Comparison of ENCODE assay signal across 9 mouse cellular contexts in the genomic region with DNA sequence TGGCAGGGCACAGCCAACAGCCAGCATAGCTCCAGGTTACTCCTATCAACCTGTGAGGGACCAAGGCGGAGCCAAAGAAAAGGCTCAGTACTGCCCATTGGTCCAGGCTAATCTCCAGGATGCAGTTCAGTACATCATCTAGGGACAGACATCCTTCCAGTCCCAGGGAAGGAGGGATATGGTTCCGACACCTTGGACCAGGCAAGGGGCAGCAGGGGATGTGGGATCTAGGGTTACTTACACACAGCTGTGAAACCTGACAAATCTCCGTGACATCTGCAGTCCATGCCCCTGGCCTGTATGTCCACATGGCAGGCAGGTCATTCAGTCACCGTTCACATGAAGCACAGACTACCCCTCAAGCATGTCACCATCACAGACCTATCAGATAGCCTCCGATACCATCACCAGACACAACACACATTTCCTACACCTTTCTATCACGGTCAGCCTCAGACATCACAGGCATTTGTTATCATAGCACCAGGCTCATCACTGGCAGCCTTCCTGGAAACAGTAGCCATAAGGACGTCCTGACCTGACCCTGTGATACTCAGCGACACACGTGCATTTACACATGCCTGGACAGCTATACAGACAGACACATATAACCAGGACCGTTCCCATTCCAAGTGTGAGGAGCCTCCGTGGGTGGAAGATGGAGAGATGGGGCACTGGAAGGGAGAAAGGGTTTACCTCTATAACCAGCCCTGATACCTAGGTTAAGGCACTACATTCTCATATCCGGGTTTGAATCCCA. TPM values are rescaled to one million over a fixed set of nuclear protein-coding genes. Genes with fewer than 3 reads are reported as not detected.
DNase-seq lines count a peak whose midpoint lies in the region; ATAC-seq and TF ChIP-seq lines count a peak whose summit lies in the region.
"Had no signal": no experiment of that assay in that cellular context is flagged by ENCODE, and none has a peak within 500 bp of the region (broad histone marks: within the 10 kb centered on the region; RNA-seq: fewer than 3 reads in every experiment).

No protein-coding gene starts in this region.

- no peak for ATAC-seq in lung, postnatal 0 days
- no peak for ATAC-seq in forebrain, embryonic 15.5 days (replicated peaks)
- ATAC-seq in limb, embryonic 14.5 days (ENCODE audit: low FRiP score, low read depth): no peak
- ATAC-seq in stomach, embryonic 16.5 days (ENCODE audit: insufficient read depth, low FRiP score): no peak

- DNase-seq in lung, postnatal 0 days (ENCODE audit: low spot score): no peak
- DNase-seq in lung, postnatal 10 days: no peak
- no peak for DNase-seq in limb, embryonic 14.5 days (ENCODE audit: low spot score)
- no peak for DNase-seq in right cerebral cortex, postnatal 10 days (ENCODE audit: low spot score in 2 of 2)
- DNase-seq in yolk sac, embryonic 10.5 days (ENCODE audit: low spot score): no peak
- no peak for DNase-seq in right cerebral cortex, postnatal 4 days

- no peaks in the 10 kb centered on the region for H3K36me3 ChIP-seq in lung, postnatal 0 days (ENCODE audit: insufficient read depth, low read length)
- H3K36me3 ChIP-seq in forebrain, embryonic 15.5 days: no peaks in the 10 kb centered on the region
- peaks cover 16% of the 10 kb centered on the region; the same call in 1 of the 2 replicates for H3K36me3 ChIP-seq in limb, embryonic 14.5 days (ENCODE audit: control insufficient read depth, insufficient read depth, low read length)
- H3K36me3 ChIP-seq in stomach, embryonic 16.5 days (ENCODE audit: control insufficient read depth, insufficient read depth, low read length): no peaks in the 10 kb centered on the region

- no peaks in the 10 kb centered on the region for H3K9me3 ChIP-seq in lung, postnatal 0 days (ENCODE audit: low read length)
- H3K9me3 ChIP-seq in forebrain, embryonic 15.5 days: no peaks in the 10 kb centered on the region
- H3K9me3 ChIP-seq in limb, embryonic 14.5 days (ENCODE audit: control insufficient read depth, low read length): no peaks in the 10 kb centered on the region
- no peaks in the 10 kb centered on the region for H3K9me3 ChIP-seq in stomach, embryonic 16.5 days (replicated peaks; ENCODE audit: control insufficient read depth, low read length)

- TF ChIP-seq CTCF in lung, postnatal 0 days (IDR thresholded peaks at IDR 0.05): no peak

- H3K4me3 ChIP-seq in lung, postnatal 0 days (ENCODE audit: low read depth, low read length): peak overlapping the region; percentile 86
- H3K4me3 ChIP-seq in forebrain, embryonic 15.5 days: peak overlapping the region; percentile 57
- H3K4me3 ChIP-seq in limb, embryonic 14.5 days (replicated peaks; ENCODE audit: low read length): peak overlapping the region; percentile 90
- peak overlapping the region; percentile 85 for H3K4me3 ChIP-seq in stomach, embryonic 16.5 days (replicated peaks; ENCODE audit: low read length)

- 44% methylated on average over 12 of the region's 12 CpGs for WGBS in lung, postnatal 0 days
- 71% methylated on average over 12 of the region's 12 CpGs for WGBS in forebrain, embryonic 15.5 days
- WGBS in limb, embryonic 14.5 days: 47% methylated on average over 12 of the region's 12 CpGs
- 52% methylated on average over 12 of the region's 12 CpGs for WGBS in stomach, embryonic 16.5 days

- TF ChIP-seq POLR2A in limb, embryonic 14.5 days (IDR thresholded peaks at IDR 0.05; ENCODE audit: borderline replicate concordance, extremely low read depth, insufficient read depth, insufficient read length): no peak

- peak overlapping the region; percentile 87 for H3K4me2 ChIP-seq in lung, postnatal 0 days (replicated peaks; ENCODE audit: low read depth, low read length)
- H3K4me2 ChIP-seq in forebrain, embryonic 15.5 days (replicated peaks): peak overlapping the region; percentile 62
- H3K4me2 ChIP-seq in limb, embryonic 14.5 days (replicated peaks; ENCODE audit: low read depth, low read length, severe bottlenecking): peak overlapping the region; percentile 76
- peak overlapping the region; percentile 70 for H3K4me2 ChIP-seq in stomach, embryonic 16.5 days (ENCODE audit: low read depth, low read length)

- H3K4me1 ChIP-seq in lung, postnatal 0 days (ENCODE audit: insufficient read depth, low read depth, low read length): peaks cover 5% of the 10 kb centered on the region; the same call in 1 of the 2 replicates
- H3K4me1 ChIP-seq in forebrain, embryonic 15.5 days: peaks cover 20% of the 10 kb centered on the region
- H3K4me1 ChIP-seq in limb, embryonic 14.5 days (ENCODE audit: control insufficient read depth, insufficient read depth, low read length): peaks cover 28% of the 10 kb centered on the region
- peaks cover 30% of the 10 kb centered on the region for H3K4me1 ChIP-seq in stomach, embryonic 16.5 days (ENCODE audit: control insufficient read depth, insufficient read depth, low read length)

- peak overlapping the region; percentile 78 for H3K9ac ChIP-seq in lung, postnatal 0 days (replicated peaks; ENCODE audit: low read depth)
- no peak overlapping the region for H3K9ac ChIP-seq in forebrain, embryonic 15.5 days (replicated peaks)
- H3K9ac ChIP-seq in limb, embryonic 14.5 days (ENCODE audit: low read depth, low read length, severe bottlenecking): peak overlapping the region; percentile 92
- peak overlapping the region; percentile 91 for H3K9ac ChIP-seq in stomach, embryonic 16.5 days (ENCODE audit: low read length)

- peak overlapping the region; percentile 92; the same call in 1 of the 2 replicates for H3K27ac ChIP-seq in lung, postnatal 0 days (ENCODE audit: low read length)
- no peak overlapping the region for H3K27ac ChIP-seq in forebrain, embryonic 15.5 days (replicated peaks)
- no peak overlapping the region for H3K27ac ChIP-seq in limb, embryonic 14.5 days (replicated peaks; ENCODE audit: low read depth, low read length)
- peak overlapping the region; percentile 96 for H3K27ac ChIP-seq in stomach, embryonic 16.5 days (ENCODE audit: low read length)

- no peak for TF ChIP-seq EP300 in lung, postnatal 0 days (IDR thresholded peaks at IDR 0.05)

- H3K27me3 ChIP-seq in lung, postnatal 0 days (replicated peaks; ENCODE audit: insufficient read depth, low read length): no peaks in the 10 kb centered on the region
- H3K27me3 ChIP-seq in forebrain, embryonic 15.5 days: peaks cover 25% of the 10 kb centered on the region
- no peaks in the 10 kb centered on the region for H3K27me3 ChIP-seq in limb, embryonic 14.5 days (ENCODE audit: control insufficient read depth, insufficient read depth, low read length)
- no peaks in the 10 kb centered on the region for H3K27me3 ChIP-seq in stomach, embryonic 16.5 days (ENCODE audit: control insufficient read depth, insufficient read depth, low read length)

RNA-seq across cellular contexts. Expression of gene Slc12a4, which starts 1.2 kb away (rescaled TPM):
- polyA plus RNA-seq in lung, postnatal 0 days (2015; fragmentation: Nextera tagmentation; extraction: Ambion mirVana): 29.2 and 33.9 TPM in 2 replicates
- polyA plus RNA-seq in forebrain, embryonic 15.5 days (2015; fragmentation: Nextera tagmentation; extraction: Ambion mirVana): 9.3 and 10.1 TPM in 2 replicates
- 116 and 135 TPM in 2 replicates for polyA plus RNA-seq in limb, embryonic 14.5 days (2012; rRNA removed)
- 46.0 and 56.2 TPM in 2 replicates for polyA plus RNA-seq in limb, embryonic 14.5 days (2014; fragmentation: Nextera tagmentation; extraction: Ambion mirVana)
- 35.4 and 44.9 TPM in 2 replicates for polyA plus RNA-seq in stomach, embryonic 16.5 days (2015; fragmentation: Nextera tagmentation; extraction: Ambion mirVana)

RNA-seq across cellular contexts. Expression of gene Dpep3, which starts 14.5 kb away (rescaled TPM):
- polyA plus RNA-seq in lung, postnatal 0 days (2015; fragmentation: Nextera tagmentation; extraction: Ambion mirVana): 0.13 TPM in 1 of 2 replicates, not detected in the other
- polyA plus RNA-seq in forebrain, embryonic 15.5 days (2015; fragmentation: Nextera tagmentation; extraction: Ambion mirVana): not detected in 2 replicates
- not detected in 2 replicates for polyA plus RNA-seq in limb, embryonic 14.5 days (2012; rRNA removed)
- polyA plus RNA-seq in limb, embryonic 14.5 days (2014; fragmentation: Nextera tagmentation; extraction: Ambion mirVana): 0.11 TPM in 1 of 2 replicates, not detected in the other
- polyA plus RNA-seq in stomach, embryonic 16.5 days (2015; fragmentation: Nextera tagmentation; extraction: Ambion mirVana): not detected in 2 replicates
- polyA plus RNA-seq: activated CD4-positive, CD25-positive, alpha-beta regulatory T cell, adult 4 months had no signal

RNA-seq across cellular contexts. Expression of gene Lcat, which starts 21.5 kb away (rescaled TPM):
- 0.63 and 0.74 TPM in 2 replicates for polyA plus RNA-seq in lung, postnatal 0 days (2015; fragmentation: Nextera tagmentation; extraction: Ambion mirVana)
- polyA plus RNA-seq in forebrain, embryonic 15.5 days (2015; fragmentation: Nextera tagmentation; extraction: Ambion mirVana): 0.41 and 0.50 TPM in 2 replicates
- 15.9 and 18.5 TPM in 2 replicates for polyA plus RNA-seq in limb, embryonic 14.5 days (2012; rRNA removed)
- 1.9 and 3.0 TPM in 2 replicates for polyA plus RNA-seq in limb, embryonic 14.5 days (2014; fragmentation: Nextera tagmentation; extraction: Ambion mirVana)
- 4.2 and 5.0 TPM in 2 replicates for polyA plus RNA-seq in stomach, embryonic 16.5 days (2015; fragmentation: Nextera tagmentation; extraction: Ambion mirVana)

RNA-seq across cellular contexts. Expression of gene Psmb10, which starts 26.4 kb away (rescaled TPM):
- polyA plus RNA-seq in lung, postnatal 0 days (2015; fragmentation: Nextera tagmentation; extraction: Ambion mirVana): 75.9 and 77.2 TPM in 2 replicates
- 36.3 and 39.7 TPM in 2 replicates for polyA plus RNA-seq in forebrain, embryonic 15.5 days (2015; fragmentation: Nextera tagmentation; extraction: Ambion mirVana)
- polyA plus RNA-seq in limb, embryonic 14.5 days (2012; rRNA removed): 31.8 and 45.8 TPM in 2 replicates
- 37.8 and 38.8 TPM in 2 replicates for polyA plus RNA-seq in limb, embryonic 14.5 days (2014; fragmentation: Nextera tagmentation; extraction: Ambion mirVana)
- polyA plus RNA-seq in stomach, embryonic 16.5 days (2015; fragmentation: Nextera tagmentation; extraction: Ambion mirVana): 55.0 and 59.5 TPM in 2 replicates

RNA-seq across cellular contexts. Expression of gene Dus2, which starts 26.5 kb away (rescaled TPM):
- polyA plus RNA-seq in lung, postnatal 0 days (2015; fragmentation: Nextera tagmentation; extraction: Ambion mirVana): 7.4 and 8.8 TPM in 2 replicates
- polyA plus RNA-seq in forebrain, embryonic 15.5 days (2015; fragmentation: Nextera tagmentation; extraction: Ambion mirVana): 24.1 and 26.3 TPM in 2 replicates
- 24.4 and 25.6 TPM in 2 replicates for polyA plus RNA-seq in limb, embryonic 14.5 days (2012; rRNA removed)
- polyA plus RNA-seq in limb, embryonic 14.5 days (2014; fragmentation: Nextera tagmentation; extraction: Ambion mirVana): 22.4 and 25.0 TPM in 2 replicates
- 18.3 and 18.5 TPM in 2 replicates for polyA plus RNA-seq in stomach, embryonic 16.5 days (2015; fragmentation: Nextera tagmentation; extraction: Ambion mirVana)

Comparison
In these comparisons a context has a peak if more than half of its experiments do, and no peak if none do; other contexts are left out.
1. H3K27ac ChIP-seq: peak in lung, postnatal 0 days (single experiment) and stomach, embryonic 16.5 days (single experiment); none in forebrain, embryonic 15.5 days (single experiment) and limb, embryonic 14.5 days (single experiment).
2. Peak in every context shown above with its lines, with median percentiles within 50 percentile points of each other: H3K4me2 ChIP-seq and H3K4me3 ChIP-seq.